Mouse (Mus musculus) small intestine, adult 2 months (tissue): ENCODE results near the gene Fbxo33. TPM values are rescaled to one million over a fixed set of nuclear protein-coding genes. Genes with fewer than 3 reads are reported as not detected.
A peak's percentile ranks its signal among the peaks of the same experiment; 100 is the strongest.

Source experiments
- H3K27ac ChIP-seq: fragments of 200-500 bp; 2 replicates; pipeline ENCODE4 v1.5.1; 2012; ENCODE audit warnings: low read depth, low read length, control low read depth, inconsistent platforms; ENCODE audit not compliant: insufficient read depth
- H3K27me3 ChIP-seq: fragments of 200-500 bp; 2 replicates; pipeline ENCODE4 v1.6.1; 2012; ENCODE audit warnings: mild to moderate bottlenecking, moderate library complexity, low read length, inconsistent platforms; ENCODE audit not compliant: control insufficient read depth, insufficient read depth
- H3K36me3 ChIP-seq: fragments of 200-500 bp; 2 replicates; pipeline ENCODE4 v1.6.1; 2012; ENCODE audit warnings: mild to moderate bottlenecking, low read length, control low read depth, inconsistent platforms; ENCODE audit not compliant: control insufficient read depth, insufficient read depth
- H3K4me1 ChIP-seq: fragments of 200-500 bp; 2 replicates; pipeline ENCODE4 v1.6.1; 2012; ENCODE audit warnings: low read length, inconsistent platforms, mixed read lengths; ENCODE audit not compliant: control insufficient read depth, insufficient read depth, insufficient read length
- H3K4me3 ChIP-seq: fragments of 200-500 bp; 2 replicates; pipeline ENCODE4 v1.5.1; 2012; ENCODE audit warnings: low read depth, mild to moderate bottlenecking, control low read depth, inconsistent platforms, low read length, moderate library complexity
- CTCF ChIP-seq: fragments of 200-500 bp; IDR thresholded peaks from 2 replicates; pipeline ENCODE4 v1.5.1; 2012; ENCODE audit warnings: low read depth, mild to moderate bottlenecking, control low read depth, inconsistent platforms, low read length, moderate library complexity, mixed read lengths; ENCODE audit not compliant: insufficient replicate concordance, insufficient read length; ENCODE audit errors: extremely low read depth
- POLR2A ChIP-seq: fragments of 200-500 bp; IDR thresholded peaks from 2 replicates; pipeline ENCODE4 v1.6.1; 2012; ENCODE audit warnings: low read depth, mild to moderate bottlenecking, control low read depth, inconsistent platforms, low read length, moderate library complexity
- WGBS: fragments of 180-500 bp; shearing (Covaris S2); methylation state at CpG from one replicate; pipeline ENCODE4 v1.1.7; 2018; 5-methylcytosine and 5-hydroxymethylcytosine counted together
- polyA plus RNA-seq: library from polyadenylated mRNA; depleted of rRNA; stranded (reverse); fragments of >200 nt; gene quantifications from 2 replicates; pipeline ENCODE4 v1.2.3, GENCODE M21; 2012

Gene Fbxo33
- polyA plus RNA-seq, 1 experiment, result 6.2 TPM

DNA sequence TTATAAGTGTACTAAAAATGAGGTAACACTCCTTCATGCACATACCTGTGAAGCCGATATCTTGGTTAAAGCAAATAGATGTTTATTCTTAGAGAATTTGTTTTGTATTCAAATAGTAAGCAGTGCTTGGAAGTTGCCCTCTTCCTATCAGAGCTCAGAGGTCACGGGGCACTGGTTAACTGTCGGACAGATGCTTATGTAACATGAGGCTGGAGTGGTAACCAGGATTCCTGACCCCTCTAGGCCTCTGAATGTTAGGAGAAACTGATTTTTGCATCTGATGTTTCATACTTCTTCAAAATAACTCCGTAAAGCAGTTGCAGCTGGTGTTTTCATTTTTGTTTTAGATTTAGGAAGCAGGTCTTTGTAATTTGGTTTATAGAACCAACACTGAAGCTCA, 24.5 kb downstream of the Fbxo33 start:
- H3K27ac ChIP-seq, result peak overlapping the region; percentile 28; the same call in 1 of the 2 replicates
- H3K4me3 ChIP-seq, result no peak overlapping the region
- WGBS, result 71% methylated on average over 4 of the region's 4 CpGs
- TF ChIP-seq CTCF (no peak), POLR2A (no peak)
- peaks cover 4% of the 10 kb centered on the region; the same call in 1 of the 2 replicates for H3K4me1 ChIP-seq
- H3K36me3 ChIP-seq, result peaks cover 23% of the 10 kb centered on the region
- no peaks in the 10 kb centered on the region for H3K27me3 ChIP-seq

DNA sequence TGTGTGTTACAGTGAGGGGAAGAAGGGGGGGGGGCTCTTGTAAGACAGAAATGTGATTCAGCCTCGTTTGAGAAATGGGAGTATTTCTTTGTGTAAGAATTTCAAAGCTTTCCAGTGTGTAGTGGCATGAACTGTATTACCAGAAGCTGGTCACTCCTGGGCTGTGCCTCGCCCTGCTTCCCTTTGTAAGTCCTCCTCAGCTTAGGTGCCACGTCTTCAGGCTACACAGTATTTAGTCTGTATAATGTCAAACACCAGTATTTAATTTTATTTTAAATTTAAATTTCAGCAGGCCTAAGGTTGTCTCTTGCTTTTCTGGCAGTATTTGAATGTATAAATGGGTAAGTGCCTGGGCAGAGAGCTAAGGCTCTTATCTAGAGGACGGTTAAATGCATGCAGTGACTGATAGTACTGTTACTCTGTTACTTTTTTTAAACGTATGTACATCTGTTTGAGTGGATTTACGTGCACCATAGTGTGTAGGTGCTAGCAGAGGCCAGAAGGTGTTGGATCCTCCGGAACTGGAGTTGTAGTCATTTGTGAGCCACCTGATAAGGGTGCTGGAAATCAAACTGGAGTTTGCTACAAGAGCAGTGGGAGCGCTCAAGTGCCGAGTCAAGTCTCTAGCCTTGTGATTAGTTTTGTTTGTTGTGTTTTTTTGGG, 25.1 kb downstream of the Fbxo33 start:
- Histone ChIP-seq H3K27ac (peak overlapping the region; percentile 46; the same call in 1 of the 2 replicates), H3K4me3 (no peak overlapping the region), H3K4me1 (peaks cover 4% of the 10 kb centered on the region; the same call in 1 of the 2 replicates), H3K36me3 (peaks cover 22% of the 10 kb centered on the region), H3K27me3 (no peaks in the 10 kb centered on the region)
- WGBS, result 64% methylated on average over 9 of the region's 9 CpGs
- TF ChIP-seq POLR2A (no peak), CTCF (no peak)

DNA sequence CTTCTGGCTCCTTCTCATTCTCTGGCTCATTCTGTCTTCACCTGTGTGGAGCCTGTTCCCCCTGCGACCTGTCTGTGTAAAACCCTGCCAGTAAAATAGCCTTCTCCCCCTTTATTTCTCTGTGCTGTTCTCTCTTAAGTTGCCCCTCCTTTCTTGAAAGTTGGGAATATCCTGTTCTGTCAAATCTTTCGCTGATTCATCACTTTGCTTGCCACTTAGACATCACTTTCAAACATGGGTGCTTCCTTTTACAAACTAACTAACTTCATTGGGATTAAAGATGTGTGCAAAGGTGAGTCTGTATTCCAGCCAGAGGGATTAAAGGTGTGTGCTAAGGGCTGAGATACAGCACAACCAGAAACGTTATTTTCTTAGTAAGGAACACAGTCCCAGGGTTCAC, 25.9 kb downstream of the Fbxo33 start:
- Histone ChIP-seq H3K27me3 (no peaks in the 10 kb centered on the region), H3K4me3 (no peak overlapping the region), H3K36me3 (peaks cover 24% of the 10 kb centered on the region), H3K27ac (no peak overlapping the region), H3K4me1 (no peaks in the 10 kb centered on the region)
- TF ChIP-seq POLR2A (no peak), CTCF (no peak)
- 75% methylated on average over 3 of the region's 3 CpGs for WGBS

DNA sequence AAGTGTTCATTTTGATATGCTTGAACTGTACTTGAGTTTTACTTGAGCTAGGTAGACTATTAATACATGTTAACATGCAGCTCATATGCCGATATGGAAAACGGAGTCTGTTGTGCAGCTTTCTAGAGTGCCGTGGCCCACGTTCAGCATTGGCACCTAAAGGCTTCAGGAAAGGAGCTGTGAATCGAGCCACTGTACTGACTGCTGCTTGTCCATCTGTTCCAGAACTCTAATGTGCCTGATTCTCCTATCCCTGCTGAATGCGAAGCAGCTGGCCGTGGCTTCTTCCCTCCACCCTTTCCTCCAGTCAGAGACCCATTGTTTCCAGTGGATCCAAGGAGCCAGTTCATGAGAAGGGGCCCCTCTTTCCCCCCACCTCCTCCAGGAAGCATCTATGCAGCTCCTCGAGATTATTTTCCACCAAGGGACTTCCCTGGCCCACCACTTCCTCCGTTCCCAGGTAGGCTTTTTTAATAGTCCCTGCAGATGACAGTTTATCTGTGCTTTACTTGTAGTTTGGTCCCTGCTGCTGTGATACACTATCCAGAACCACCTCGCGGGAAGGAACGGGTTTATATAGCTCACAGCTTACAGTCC, 31.3 kb downstream of the Fbxo33 start:
- WGBS, result 85% methylated on average over 12 of the region's 12 CpGs
- no peak for TF ChIP-seq CTCF
- TF ChIP-seq POLR2A, result no peak
- H3K36me3 ChIP-seq, result peaks cover 56% of the 10 kb centered on the region
- H3K27ac ChIP-seq, result no peak overlapping the region
- no peak overlapping the region for H3K4me3 ChIP-seq
- H3K4me1 ChIP-seq, result no peaks in the 10 kb centered on the region
- H3K27me3 ChIP-seq, result no peaks in the 10 kb centered on the region

DNA sequence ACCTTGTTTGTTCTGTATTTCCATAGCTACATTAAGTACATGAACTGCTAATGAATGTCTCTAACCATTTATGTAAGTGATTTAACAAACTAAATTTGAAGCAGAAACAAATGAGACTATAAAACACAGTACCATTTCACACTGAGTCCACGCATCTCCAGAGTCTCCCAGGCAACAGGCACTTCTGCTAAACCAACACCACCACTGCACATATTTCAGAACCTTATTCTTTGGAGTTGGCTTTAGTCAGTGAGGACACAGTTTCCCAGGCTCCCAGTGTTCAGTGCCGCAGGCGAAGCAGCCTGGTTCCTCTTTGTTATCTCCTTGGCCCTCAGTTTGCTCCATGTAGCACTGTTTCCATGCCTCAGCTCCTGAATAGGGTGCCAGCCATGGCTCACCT, 41.7 kb downstream of the Fbxo33 start:
- no peak overlapping the region for H3K4me3 ChIP-seq
- TF ChIP-seq POLR2A, result no peak
- no peak for TF ChIP-seq CTCF
- H3K27ac ChIP-seq, result no peak overlapping the region
- H3K4me1 ChIP-seq, result 0 out of 2 replicates have a peak, but pooled peaks cover 2% of the 10 kb centered on the region
- H3K36me3 ChIP-seq, result peaks cover 67% of the 10 kb centered on the region
- H3K27me3 ChIP-seq, result no peaks in the 10 kb centered on the region
- WGBS, result 98% methylated on average over 3 of the region's 3 CpGs

DNA sequence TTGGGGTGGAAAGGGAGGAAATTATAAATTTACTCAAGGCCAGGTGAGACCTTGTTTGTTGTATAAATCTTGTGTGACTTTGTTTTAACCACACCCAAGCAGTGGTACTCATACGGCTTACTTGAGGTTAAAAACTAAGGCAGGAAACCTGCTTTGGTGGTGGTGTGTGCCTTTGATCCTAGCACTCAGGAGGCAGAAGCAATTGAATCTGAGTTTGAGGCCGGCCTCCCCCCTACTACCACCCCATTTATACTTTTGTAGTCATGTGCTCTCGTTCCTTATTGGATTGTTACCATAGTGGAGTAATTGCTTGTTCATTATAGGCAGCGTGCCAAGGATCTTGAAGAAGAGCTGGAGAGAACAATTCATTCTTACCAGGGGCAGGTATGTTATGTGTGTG, 49.6 kb downstream of the Fbxo33 start:
- WGBS, result 62% methylated on average over 4 of the region's 4 CpGs
- Histone ChIP-seq H3K27me3 (no peaks in the 10 kb centered on the region), H3K4me1 (0 out of 2 replicates have a peak, but pooled peaks cover 2% of the 10 kb centered on the region), H3K36me3 (peaks cover 47% of the 10 kb centered on the region), H3K4me3 (no peak overlapping the region), H3K27ac (no peak overlapping the region)
- TF ChIP-seq CTCF (no peak), POLR2A (no peak)

DNA sequence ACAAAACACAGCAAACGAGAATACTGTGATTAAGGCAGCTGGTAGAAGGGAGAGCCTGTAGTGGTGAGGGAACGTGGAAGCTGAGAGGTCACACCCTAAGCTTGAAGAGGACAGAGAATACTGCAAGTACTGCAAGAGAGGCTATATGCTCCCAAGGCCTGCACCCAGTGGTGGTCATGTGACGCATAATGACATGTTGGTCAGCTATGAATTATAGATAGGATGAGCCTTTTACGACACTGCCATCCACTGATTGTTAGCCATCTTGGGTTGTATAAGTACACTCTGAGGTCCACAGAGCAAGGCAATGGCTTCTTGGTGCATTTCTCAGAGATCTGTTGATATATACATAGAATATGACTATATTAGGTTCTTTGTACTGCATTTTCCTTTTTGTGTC, 53.0 kb downstream of the Fbxo33 start:
- WGBS, result 78% methylated on average over 4 of the region's 4 CpGs
- H3K36me3 ChIP-seq, result peaks cover 55% of the 10 kb centered on the region

More for the DNA sequence above, 53.0 kb downstream of the Fbxo33 start:
- TF ChIP-seq CTCF (no peak), POLR2A (no peak)
- H3K27me3 ChIP-seq, result no peaks in the 10 kb centered on the region
- H3K27ac ChIP-seq, result no peak overlapping the region
- H3K4me3 ChIP-seq, result no peak overlapping the region
- peaks cover 2% of the 10 kb centered on the region; the same call in 1 of the 2 replicates for H3K4me1 ChIP-seq
